Mouse (Mus musculus): ENCODE data around the gene Gabbr2.

Gene Gabbr2

DNA sequence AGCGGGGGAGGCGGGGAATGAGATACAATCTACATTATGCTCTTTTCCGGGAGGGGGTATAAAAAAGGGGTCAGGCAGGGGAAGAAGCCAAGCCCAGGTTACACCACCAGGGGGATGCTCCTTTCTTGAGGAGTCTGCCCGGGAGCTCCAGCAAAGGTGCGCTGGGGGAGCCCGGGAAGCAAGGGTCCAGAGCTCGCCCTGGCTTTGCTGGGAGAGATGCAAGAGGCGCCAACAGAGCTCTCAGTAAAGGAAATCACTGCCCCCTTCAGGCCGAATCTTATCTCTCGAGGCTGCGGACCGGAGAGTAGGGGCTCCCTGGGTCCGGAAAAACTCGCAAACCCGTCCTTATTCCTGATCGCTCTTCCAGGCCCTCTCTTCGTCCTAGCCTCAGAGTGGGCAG lies 1.8 kb downstream of the Gabbr2 start:
- in situ Hi-C loops (cut with MboI) = no loop called here

GRCm38 (mm10) chr4:46988824-46989223 lies 2.8 kb downstream of the Gabbr2 start:
- in situ Hi-C loops (cut with MboI) = no loop called here

- in situ Hi-C loops (cut with MboI) = no loop called here
Measured at GRCm38 (mm10) chr4:46988257-46988656, 3.4 kb downstream of the Gabbr2 start.

- in situ Hi-C loops (cut with MboI) = no loop called here
Measured at GRCm38 (mm10) chr4:46987809-46988208, 3.9 kb downstream of the Gabbr2 start.

DNA sequence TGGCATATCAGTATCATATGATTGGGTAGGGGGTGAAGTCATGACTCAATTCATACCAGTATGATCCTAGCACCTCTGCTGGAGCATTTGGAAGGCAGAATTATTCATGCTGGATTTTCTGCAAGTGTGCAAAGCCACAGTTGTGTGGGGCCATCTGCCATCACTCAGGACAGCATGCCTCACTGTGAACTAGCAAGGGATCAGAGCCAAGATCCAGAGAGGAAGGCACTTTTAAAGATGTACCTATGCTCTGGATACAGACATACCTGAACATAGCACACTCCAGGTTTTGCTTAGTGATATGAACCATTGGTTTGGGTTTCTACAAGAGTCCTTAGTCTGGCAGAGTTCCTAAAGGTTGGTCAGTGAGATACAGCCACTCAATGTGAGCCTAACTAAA lies 5.6 kb downstream of the Gabbr2 start:
- in situ Hi-C loops (cut with MboI) = no loop called here

DNA sequence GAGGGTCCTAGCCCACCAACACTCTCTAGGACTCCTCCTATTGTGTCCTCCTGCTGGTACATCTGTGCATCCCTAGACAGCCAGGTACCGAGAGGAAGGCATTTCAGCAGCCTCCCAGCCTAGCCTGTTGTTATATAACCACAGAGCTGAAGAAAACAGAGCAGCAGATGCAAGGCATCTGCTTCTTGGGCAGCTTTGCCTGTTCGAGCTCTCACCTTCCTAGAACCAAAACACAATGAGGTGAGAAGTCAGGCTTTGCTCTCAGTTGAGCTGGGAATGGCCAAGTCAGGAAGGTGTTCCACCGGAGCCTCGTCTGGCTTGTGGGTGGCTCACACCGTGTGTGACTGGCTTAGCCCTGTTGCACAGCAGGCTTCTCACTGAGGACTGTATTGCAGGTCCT lies 8.8 kb downstream of the Gabbr2 start:
- in situ Hi-C loops (cut with MboI) = no loop called here

- in situ Hi-C loops (cut with MboI) = no loop called here
Measured at GRCm38 (mm10) chr4:46982094-46982493, 9.6 kb downstream of the Gabbr2 start.

- in situ Hi-C loops (cut with MboI) = no loop called here
Measured at GRCm38 (mm10) chr4:46978371-46978770, 13.3 kb downstream of the Gabbr2 start.

DNA sequence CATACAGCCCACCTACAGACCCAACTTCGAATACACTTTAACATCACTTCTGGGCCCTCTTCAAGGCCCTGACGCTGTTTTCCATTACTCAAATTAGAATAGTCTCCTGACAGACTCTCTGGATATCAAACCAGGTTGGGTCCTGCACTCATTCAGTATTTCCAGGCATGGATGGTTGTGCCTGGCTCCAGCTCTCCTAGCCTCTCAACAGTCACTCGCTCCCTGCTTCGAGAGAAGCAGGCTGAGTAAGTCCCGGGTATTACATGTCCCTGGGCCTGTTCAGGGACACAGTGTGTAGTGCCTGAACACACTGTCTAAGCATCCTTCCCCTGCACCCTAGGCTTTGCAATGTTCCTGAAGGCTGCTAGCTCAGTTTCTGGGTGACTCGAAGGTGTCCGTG lies 14.5 kb downstream of the Gabbr2 start:
- in situ Hi-C loops (cut with MboI) = no loop called here

- in situ Hi-C loops (cut with MboI) = no loop called here
Measured at GRCm38 (mm10) chr4:46976671-46977071, 15.0 kb downstream of the Gabbr2 start.

DNA sequence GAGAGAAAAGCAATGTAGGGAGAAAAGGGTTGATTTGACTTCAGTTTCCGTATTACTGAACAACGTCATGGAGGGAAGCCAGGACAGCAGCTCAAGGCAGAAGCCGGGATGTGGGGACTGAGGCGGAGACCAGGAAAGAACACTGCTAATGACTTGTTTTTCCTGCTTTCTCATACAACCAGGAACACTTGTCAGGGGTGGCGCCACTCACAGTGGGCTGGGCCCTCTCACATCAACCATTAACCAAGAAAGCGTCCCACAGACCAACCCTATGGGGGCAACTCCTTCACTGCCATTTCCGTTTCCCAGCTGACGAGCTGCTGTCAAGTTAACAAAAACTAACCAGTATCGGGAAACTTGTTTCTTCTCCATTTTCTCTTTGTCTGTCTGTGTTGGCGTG lies 18.4 kb downstream of the Gabbr2 start:
- in situ Hi-C loops (cut with MboI) = no loop called here

DNA sequence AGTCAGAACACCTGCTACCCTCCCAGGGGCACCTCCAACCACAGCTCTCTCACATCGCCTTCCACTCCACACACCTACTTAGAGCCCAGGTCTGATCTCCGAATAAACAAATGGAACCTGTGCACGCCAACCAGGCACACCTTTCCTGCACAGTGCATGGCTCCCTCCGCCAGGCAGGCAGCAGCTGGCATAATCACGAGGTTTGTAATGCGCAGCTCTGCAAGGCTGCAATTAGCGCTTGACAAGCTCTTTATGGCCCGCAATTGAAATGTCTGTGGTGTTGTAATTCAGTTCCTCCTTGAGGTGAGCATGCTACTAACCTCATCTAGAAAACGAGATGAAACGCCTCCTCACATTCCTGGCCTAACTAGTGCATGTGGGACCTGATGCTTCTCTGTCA lies 23.7 kb downstream of the Gabbr2 start:
- in situ Hi-C loops (cut with MboI) = no loop called here

GRCm38 (mm10) chr4:46966551-46966950 lies 25.1 kb downstream of the Gabbr2 start:
- in situ Hi-C loops (cut with MboI) = no loop called here

DNA sequence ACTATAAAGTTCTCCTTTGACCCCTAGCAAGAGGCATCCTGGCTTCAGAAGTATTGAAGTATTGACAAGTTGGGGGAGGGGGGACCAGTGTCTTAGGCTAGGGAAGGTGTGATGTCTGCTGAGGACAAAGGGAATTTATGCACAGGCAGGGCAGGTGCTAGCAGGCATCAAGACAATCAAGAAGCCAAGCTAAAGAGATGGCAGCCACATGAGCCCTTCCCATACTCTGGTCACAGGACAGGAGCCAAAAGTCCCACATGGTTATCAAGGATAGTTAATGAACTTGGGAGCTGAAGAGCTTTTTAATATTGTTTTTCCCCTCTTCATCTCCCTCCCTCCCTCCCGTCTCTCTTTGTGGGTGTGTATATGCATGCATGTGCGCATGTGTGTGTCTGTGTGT lies 30.3 kb downstream of the Gabbr2 start:
- in situ Hi-C loops (cut with MboI) = no loop called here

DNA sequence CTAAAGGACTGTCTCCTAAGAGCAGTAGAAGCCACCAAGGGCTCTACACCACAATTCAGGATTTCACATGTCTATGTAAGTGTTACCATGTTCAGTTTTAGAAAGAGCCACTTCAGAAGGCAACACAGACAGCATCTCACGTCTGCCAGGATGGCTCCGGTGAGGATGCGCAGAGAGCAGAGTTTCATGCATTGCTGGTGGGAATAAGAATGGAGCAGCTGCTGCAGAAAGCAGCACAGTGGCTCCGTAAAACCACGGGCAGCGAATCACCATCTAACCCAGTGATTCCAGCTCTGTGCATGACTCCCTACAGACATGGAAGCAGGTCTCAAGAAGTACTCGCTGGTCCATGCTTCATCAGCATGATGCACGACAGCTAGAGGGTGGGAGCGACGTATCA lies 31.5 kb downstream of the Gabbr2 start:
- in situ Hi-C loops (cut with MboI) = no loop called here

DNA sequence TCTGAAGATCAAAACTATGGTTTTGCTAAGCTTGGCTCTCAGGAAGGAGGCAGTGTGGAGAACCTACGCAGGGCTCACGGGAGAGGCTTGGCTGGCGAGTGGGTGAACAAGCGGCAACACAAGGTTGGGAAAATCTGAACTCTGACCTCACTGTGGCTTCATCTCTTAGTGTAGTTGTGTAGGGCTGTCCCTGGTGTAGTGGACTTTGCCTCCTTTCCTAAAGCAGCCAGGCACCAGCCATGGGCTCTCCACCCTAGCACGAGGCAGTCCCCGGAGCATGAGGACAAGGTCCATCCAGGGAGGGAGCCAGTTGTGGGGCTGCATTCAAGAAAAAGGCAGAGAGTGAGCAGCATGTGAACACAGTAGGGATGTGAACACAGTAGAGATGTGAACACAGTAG lies 31.9 kb downstream of the Gabbr2 start:
- in situ Hi-C loops (cut with MboI) = no loop called here

DNA sequence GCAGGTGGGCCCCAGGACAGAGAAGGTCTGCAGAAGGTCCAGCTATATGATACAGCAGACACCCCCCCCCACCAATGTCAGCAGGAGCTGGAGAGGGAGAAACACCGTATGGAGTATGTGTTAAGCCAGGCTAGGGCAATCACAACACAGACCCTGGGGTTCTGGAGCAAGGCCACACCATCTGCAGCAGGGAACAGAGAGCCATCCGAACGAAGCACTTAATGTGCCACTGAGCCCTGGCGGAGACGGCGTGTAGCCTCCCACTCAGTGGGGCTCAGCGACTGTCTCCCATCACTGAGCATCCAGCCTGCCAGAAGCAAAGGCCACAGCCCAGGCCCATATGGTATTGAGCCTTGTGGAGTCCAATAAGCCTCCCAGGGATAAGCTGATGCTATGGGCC lies 33.7 kb downstream of the Gabbr2 start:
- in situ Hi-C loops (cut with MboI) = no loop called here

- in situ Hi-C loops (cut with MboI) = no loop called here
Measured at GRCm38 (mm10) chr4:46956966-46957365, 34.7 kb downstream of the Gabbr2 start.

DNA sequence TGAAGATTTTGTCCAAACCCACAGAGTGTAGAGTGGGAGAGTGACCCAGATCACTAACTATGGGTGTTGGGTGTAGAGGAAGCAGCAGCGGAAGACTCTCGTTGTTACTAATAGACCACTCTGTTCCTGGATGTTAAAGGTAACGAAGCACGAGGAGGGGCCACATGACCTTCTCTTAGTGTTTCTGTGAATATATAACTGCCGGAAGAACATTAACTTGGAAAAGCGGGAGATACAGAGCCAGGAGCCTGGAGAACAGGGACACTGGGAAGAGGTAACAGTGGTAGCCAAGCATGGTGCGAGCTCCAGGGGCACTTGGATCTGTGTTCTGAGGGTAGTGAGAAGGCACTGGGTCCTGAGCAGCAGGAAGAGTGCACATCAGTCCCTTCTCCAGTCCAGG lies 38.7 kb downstream of the Gabbr2 start:
- in situ Hi-C loops (cut with MboI) = no loop called here

DNA sequence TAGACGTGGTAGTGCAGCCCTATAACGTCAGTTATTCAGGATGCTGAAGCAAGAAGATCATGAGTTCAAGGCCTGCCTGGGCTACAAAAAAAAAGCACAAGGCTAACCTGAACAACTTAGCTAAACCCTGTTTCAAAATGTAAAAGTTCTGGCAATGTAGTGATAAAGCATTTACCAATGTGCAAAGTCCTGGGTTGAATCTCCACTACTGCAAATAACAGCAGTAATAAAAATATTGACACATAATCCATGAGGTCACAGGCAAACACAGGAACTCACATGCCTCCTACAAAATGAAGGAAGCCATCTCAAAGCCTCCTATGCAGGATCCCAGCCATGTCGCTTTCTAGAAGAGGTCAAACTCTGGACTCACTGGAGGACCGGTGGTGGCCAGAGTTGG lies 39.1 kb downstream of the Gabbr2 start:
- in situ Hi-C loops (cut with MboI) = no loop called here

GRCm38 (mm10) chr4:46934291-46934690 lies 57.4 kb downstream of the Gabbr2 start:
- in situ Hi-C loops (cut with MboI) = no loop called here

- in situ Hi-C loops (cut with MboI) = no loop called here
Measured at GRCm38 (mm10) chr4:46933590-46933989, 58.1 kb downstream of the Gabbr2 start.

DNA sequence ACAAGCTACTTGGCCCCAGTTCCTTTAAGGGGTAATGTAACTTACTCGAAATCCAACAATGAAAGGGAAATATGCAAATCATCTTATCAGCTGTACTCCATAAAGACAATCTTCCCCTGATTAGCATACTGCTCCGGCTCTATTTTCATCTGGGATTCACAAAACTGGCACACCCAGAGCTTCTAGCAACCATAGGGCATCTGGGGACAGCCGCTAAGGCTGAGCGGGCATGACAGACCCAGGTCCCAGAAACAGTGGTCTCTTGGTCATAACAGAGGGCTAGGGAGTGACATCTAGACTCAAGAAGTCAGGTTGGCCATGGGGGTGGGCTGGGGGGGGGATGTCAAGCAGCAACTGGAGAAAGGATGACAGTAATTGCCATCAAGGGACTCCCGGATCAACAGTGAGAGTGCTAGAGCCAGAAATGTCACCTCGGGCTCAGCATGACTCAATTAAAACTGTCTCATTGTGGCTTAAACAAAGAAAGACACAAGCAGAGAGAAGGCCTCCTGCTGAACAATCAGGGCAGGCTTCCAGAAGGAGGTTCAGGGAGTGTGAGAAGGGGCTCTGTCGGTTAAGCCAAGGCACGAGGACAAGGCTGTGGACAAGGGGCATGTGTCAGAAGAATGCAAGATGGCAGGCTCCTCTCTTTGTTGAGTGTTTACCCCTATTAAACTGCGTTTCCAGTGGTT lies 59.8 kb downstream of the Gabbr2 start:
- in situ Hi-C loops (cut with MboI) = no loop called here

- in situ Hi-C loops (cut with MboI) = no loop called here
Measured at GRCm38 (mm10) chr4:46928112-46928511, 63.6 kb downstream of the Gabbr2 start.

All from mature B cell (primary cell).